8 mouse cellular contexts compared by ENCODE assay signal in genomic region chr5:23251462-23252224, GRCm38 (mm10).
DNase-seq lines count a peak whose midpoint lies in the region; ATAC-seq and TF ChIP-seq lines count a peak whose summit lies in the region.

No protein-coding gene starts in this region.

- WGBS in midbrain, embryonic 10.5 days, result 50% methylated on average over 12 of the region's 12 CpGs
- 52% methylated on average over 11 of the region's 12 CpGs for WGBS in midbrain, embryonic 13.5 days
- WGBS in heart, adult 2 months, result 4% methylated on average over 12 of the region's 12 CpGs
- 39% methylated on average over 12 of the region's 12 CpGs for WGBS in kidney, embryonic 16.5 days
- 18% methylated on average over 12 of the region's 12 CpGs for WGBS in lung, embryonic 16.5 days

- H3K79me2 ChIP-seq in heart, adult 2 months (replicated peaks; ENCODE audit: control insufficient read depth, insufficient read depth, low read length), result no peaks in the 10 kb centered on the region

- no peak overlapping the region for H3K4me2 ChIP-seq in midbrain, embryonic 13.5 days (replicated peaks)
- no peak overlapping the region for H3K4me2 ChIP-seq in kidney, embryonic 16.5 days (replicated peaks; ENCODE audit: low read depth, low read length)
- H3K4me2 ChIP-seq in lung, embryonic 16.5 days (ENCODE audit: low read depth, low read length), result peak overlapping the region; percentile 37

- H3K4me1 ChIP-seq in midbrain, embryonic 10.5 days, result peaks cover 8% of the 10 kb centered on the region
- no peaks in the 10 kb centered on the region for H3K4me1 ChIP-seq in midbrain, embryonic 13.5 days (replicated peaks)
- peaks cover 14% of the 10 kb centered on the region for H3K4me1 ChIP-seq in heart, adult 2 months (ENCODE audit: control insufficient read depth, insufficient read depth, low read length)
- peaks cover 25% of the 10 kb centered on the region for H3K4me1 ChIP-seq in kidney, embryonic 16.5 days (ENCODE audit: insufficient read depth, low read length)
- H3K4me1 ChIP-seq in lung, embryonic 16.5 days (replicated peaks; ENCODE audit: control insufficient read depth, insufficient read depth, low read length), result peaks cover 28% of the 10 kb centered on the region

- intact Hi-C loops in heart, adult 2 months (cut with DNase I), result loop anchor here (1.0 to 10.0 kb wide), 5 partner anchors 32 to 403 kb away; no protein-coding TSS in a partner anchor

- no peak overlapping the region for H3K9ac ChIP-seq in midbrain, embryonic 13.5 days (replicated peaks)
- H3K9ac ChIP-seq in heart, adult 2 months (ENCODE audit: low read depth, low read length), result peak overlapping the region; percentile 55
- no peak overlapping the region for H3K9ac ChIP-seq in kidney, embryonic 16.5 days (replicated peaks; ENCODE audit: low read length)
- H3K9ac ChIP-seq in lung, embryonic 16.5 days (ENCODE audit: low read length), result no peak overlapping the region; the same call in 1 of the 2 replicates

- peak; percentile 44 for DNase-seq in midbrain, embryonic 10.5 days (ENCODE audit: low spot score)
- peak; percentile 13 to 37 for DNase-seq in cerebellum, postnatal 36 days
- peak; percentile 86 to 90 for DNase-seq in heart, adult 2 months
- peak; percentile 18 for DNase-seq in right cerebral cortex, postnatal 25 days
- peak; percentile 46 for DNase-seq in urinary bladder, postnatal 25 days (ENCODE audit: low spot score)

- no peaks in the 10 kb centered on the region for H3K27me3 ChIP-seq in midbrain, embryonic 10.5 days (ENCODE audit: low read depth, poor library complexity, severe bottlenecking)
- H3K27me3 ChIP-seq in midbrain, embryonic 13.5 days, result no peaks in the 10 kb centered on the region
- H3K27me3 ChIP-seq in heart, adult 2 months (ENCODE audit: control insufficient read depth, insufficient read depth, low read length), result no peaks in the 10 kb centered on the region
- no peaks in the 10 kb centered on the region for H3K27me3 ChIP-seq in kidney, embryonic 16.5 days (ENCODE audit: insufficient read depth, low read length)
- no peaks in the 10 kb centered on the region for H3K27me3 ChIP-seq in lung, embryonic 16.5 days (ENCODE audit: control insufficient read depth, insufficient read depth, low read depth, low read length)

- no peak overlapping the region for H3K27ac ChIP-seq in midbrain, embryonic 10.5 days (replicated peaks)
- H3K27ac ChIP-seq in midbrain, embryonic 13.5 days, result no peak overlapping the region
- peak overlapping the region; percentile 89 for H3K27ac ChIP-seq in heart, adult 2 months
- 0 out of 2 replicates have a peak overlapping the region, but pooled peaks have one; percentile 17 for H3K27ac ChIP-seq in kidney, embryonic 16.5 days (ENCODE audit: low read length)
- H3K27ac ChIP-seq in lung, embryonic 16.5 days (ENCODE audit: low read length), result no peak overlapping the region

- H3K36me3 ChIP-seq in midbrain, embryonic 10.5 days, result no peaks in the 10 kb centered on the region
- no peaks in the 10 kb centered on the region for H3K36me3 ChIP-seq in midbrain, embryonic 13.5 days
- H3K36me3 ChIP-seq in heart, adult 2 months (ENCODE audit: control insufficient read depth, insufficient read depth, low read length), result peaks cover 7% of the 10 kb centered on the region
- H3K36me3 ChIP-seq in kidney, embryonic 16.5 days (ENCODE audit: insufficient read depth, low read length), result no peaks in the 10 kb centered on the region
- H3K36me3 ChIP-seq in lung, embryonic 16.5 days (ENCODE audit: control insufficient read depth, insufficient read depth, low read length), result no peaks in the 10 kb centered on the region

- no peaks in the 10 kb centered on the region for H3K9me3 ChIP-seq in midbrain, embryonic 10.5 days (replicated peaks)
- no peaks in the 10 kb centered on the region for H3K9me3 ChIP-seq in midbrain, embryonic 13.5 days
- H3K9me3 ChIP-seq in kidney, embryonic 16.5 days (ENCODE audit: low read length), result no peaks in the 10 kb centered on the region
- H3K9me3 ChIP-seq in lung, embryonic 16.5 days (ENCODE audit: control insufficient read depth, low read length), result no peaks in the 10 kb centered on the region

- TF ChIP-seq POLR2A in heart, adult 2 months (IDR thresholded peaks at IDR 0.05; ENCODE audit: insufficient read depth, low read depth, low read length), result peak; percentile 91

- H3K4me3 ChIP-seq in midbrain, embryonic 10.5 days, result no peak overlapping the region
- no peak overlapping the region for H3K4me3 ChIP-seq in midbrain, embryonic 13.5 days (replicated peaks)
- H3K4me3 ChIP-seq in heart, adult 2 months, result peak overlapping the region; percentile 51
- H3K4me3 ChIP-seq in kidney, embryonic 16.5 days (ENCODE audit: low read length), result no peak overlapping the region
- H3K4me3 ChIP-seq in lung, embryonic 16.5 days (ENCODE audit: low read length), result no peak overlapping the region

- no peak for ATAC-seq in midbrain, embryonic 13.5 days
- 0 out of 2 replicates have a peak, but pooled peaks have one; percentile 53 for ATAC-seq in kidney, embryonic 16.5 days (ENCODE audit: low FRiP score, low TSS enrichment)
- peak; percentile 74 for ATAC-seq in lung, embryonic 16.5 days (ENCODE audit: low read depth)

- peak; percentile 98 for TF ChIP-seq EP300 in heart, adult 2 months (IDR thresholded peaks at IDR 0.05; ENCODE audit: insufficient read depth, low read depth, low read length)

- TF ChIP-seq CTCF in heart, adult 2 months (IDR thresholded peaks at IDR 0.05), result peak; percentile 90

Comparison
In these comparisons a context has a peak if more than half of its experiments do, and no peak if none do; other contexts are left out.
1. DNase-seq: peak in every context shown above with its lines; median percentile 88 in heart, adult 2 months; 46 in urinary bladder, postnatal 25 days; 44 in midbrain, embryonic 10.5 days; 25 in cerebellum, postnatal 36 days; 18 in right cerebral cortex, postnatal 25 days.
2. H3K27ac ChIP-seq: peak in heart, adult 2 months (single experiment) and kidney, embryonic 16.5 days (single experiment); none in midbrain, embryonic 10.5 days (single experiment), midbrain, embryonic 13.5 days (single experiment) and lung, embryonic 16.5 days (single experiment).